Mouse (Mus musculus) adrenal gland, adult 10 weeks (tissue): Measurements from ENCODE around the gene Nap1l1. TPM values are rescaled to one million over a fixed set of nuclear protein-coding genes. Genes with fewer than 3 reads are reported as not detected.

Source experiments
- polyA plus RNA-seq: library from polyadenylated mRNA; stranded (reverse); fragments of 350-450 nt; fragmentation: Illumina TruSeq; extraction: RNeasy Lipid Tissue Mini Kit (QIAGEN cat#74804); gene quantifications from one replicate; pipeline ENCODE4 v1.2.3, GENCODE M21; 2014; ENCODE audit warnings: low read depth, low replicate concordance

The Nap1l1 gene
- 771 TPM for polyA plus RNA-seq

GRCm38 (mm10) chr10:111472686-111473510 lies at the start of gene Nap1l1:
Gene Nap1l1, plus strand, starts transcription at chr10:111473223.

GRCm38 (mm10) chr10:111506101-111506925 lies 33.3 kb downstream of the Nap1l1 start, which contains the start of gene Phlda1:
Gene Phlda1, plus strand, starts transcription at chr10:111506286.

Other genes with a start within 250 kb of the Nap1l1 start
- 12.5 TPM for gene Bbs10, start 174.5 kb upstream of the Nap1l1 start, polyA plus RNA-seq
- 78.5 TPM for gene Phlda1, start 33.1 kb downstream of the Nap1l1 start, polyA plus RNA-seq